Mouse (Mus musculus) MEL (cell line): ENCODE data around the gene Acvr1. TPM values are rescaled to one million over a fixed set of nuclear protein-coding genes. Genes with fewer than 3 reads are reported as not detected.

Experiments
- DNase-seq: peaks from one replicate; pipeline ENCODE4 v3.0.0; 2011; ENCODE audit warnings: low read depth, low spot score
- H3K27ac ChIP-seq: 2 replicates; pipeline ENCODE4 v1.5.1; 2012; ENCODE audit warnings: low read depth, mild to moderate bottlenecking, control low read depth, low read length, moderate library complexity; ENCODE audit not compliant: control insufficient read depth
- H3K27me3 ChIP-seq, 2 experiments: fragments of 150-350 bp in 1 of 2; sonication (generic) in 1 of 2; 2 replicates each; pipeline ENCODE4 v1.6.1; 2012; ENCODE audit warnings: low read length in 2 of 2, mild to moderate bottlenecking in 2 of 2, improper control_type of control experiment in 1 of 2, moderate library complexity in 1 of 2; ENCODE audit not compliant: insufficient read depth in 2 of 2, control insufficient read depth in 1 of 2
- H3K36me3 ChIP-seq, 2 experiments: 2 replicates each; pipeline ENCODE4 v1.6.1; 2012 to 2014; ENCODE audit warnings: low read length in 2 of 2, improper control_type of control experiment in 1 of 2, inconsistent platforms in 1 of 2, mild to moderate bottlenecking in 1 of 2; ENCODE audit not compliant: insufficient read depth in 2 of 2, control insufficient read depth in 1 of 2
- H3K4me1 ChIP-seq, 2 experiments: fragments of 150-350 bp in 1 of 2; sonication (generic) in 1 of 2; 2 replicates each; pipeline ENCODE4 v1.6.1; 2012; ENCODE audit warnings: low read length in 2 of 2, improper control_type of control experiment in 1 of 2, mild to moderate bottlenecking in 1 of 2; ENCODE audit not compliant: insufficient read depth in 2 of 2, control insufficient read depth in 1 of 2
- H3K4me3 ChIP-seq, 2 experiments: fragments of 150-350 bp in 1 of 2; sonication (generic) in 1 of 2; 2 replicates each; pipeline ENCODE4 v1.5.1; 2012; ENCODE audit warnings: low read depth in 2 of 2, low read length in 2 of 2, mild to moderate bottlenecking in 2 of 2, moderate library complexity in 2 of 2, control low read depth in 1 of 2, improper control_type of control experiment in 1 of 2; ENCODE audit not compliant: control insufficient read depth in 1 of 2, insufficient read depth in 1 of 2
- H3K79me2 ChIP-seq: 2 replicates; pipeline ENCODE4 v1.6.1; 2012; ENCODE audit warnings: mild to moderate bottlenecking, low read length, moderate library complexity; ENCODE audit not compliant: control insufficient read depth, poor library complexity, insufficient read depth
- H3K9ac ChIP-seq: 2 replicates; pipeline ENCODE4 v1.6.1; 2012; ENCODE audit warnings: low read depth, mild to moderate bottlenecking, control low read depth, low read length, moderate library complexity; ENCODE audit not compliant: control insufficient read depth, poor library complexity, severe bottlenecking
- H3K9me3 ChIP-seq: fragments of 150-350 bp; sonication (generic); replicated peaks from 2 replicates; pipeline ENCODE4 v1.6.1; 2012; ENCODE audit warnings: mild to moderate bottlenecking, low read length, improper control_type of control experiment, moderate library complexity; ENCODE audit not compliant: insufficient read depth
- CTCF ChIP-seq, 3 experiments: IDR thresholded peaks in 2 of 3; conservative IDR thresholded peaks in 1 of 3; 2 replicates each; pipeline ENCODE4 v1.5.1; 2011 to 2012; ENCODE audit warnings: low read length in 3 of 3, low read depth in 2 of 3, mild to moderate bottlenecking in 2 of 3, improper control_type of control experiment in 1 of 3, inconsistent platforms in 1 of 3, mixed read lengths in 1 of 3, moderate library complexity in 1 of 3; ENCODE audit not compliant: control insufficient read depth in 1 of 3, insufficient read depth in 1 of 3, poor library complexity in 1 of 3, severe bottlenecking in 1 of 3
- E2F4 ChIP-seq: IDR thresholded peaks from 2 replicates; pipeline ENCODE4 v1.6.1; 2011; ENCODE audit warnings: low read depth, low read length, improper control_type of control experiment, borderline replicate concordance
- ELF1 ChIP-seq: IDR thresholded peaks from 2 replicates; pipeline ENCODE4 v1.6.1; 2014; ENCODE audit warnings: low read depth, mild to moderate bottlenecking, inconsistent platforms, low read length, improper control_type of control experiment, moderate library complexity
- EP300 ChIP-seq, 2 experiments: IDR thresholded peaks; 2 replicates each; pipeline ENCODE4 v1.6.1; 2011; ENCODE audit warnings: improper control_type of control experiment in 2 of 2, low read length in 2 of 2, low read depth in 1 of 2, mild to moderate bottlenecking in 1 of 2
- ETS1 ChIP-seq: IDR thresholded peaks from 2 replicates; pipeline ENCODE4 v1.6.1; 2012; ENCODE audit warnings: low read depth, mild to moderate bottlenecking, inconsistent platforms, low read length, improper control_type of control experiment, moderate library complexity
- GABPA ChIP-seq: IDR thresholded peaks from 2 replicates; pipeline ENCODE4 v1.6.1; 2012; ENCODE audit warnings: low read depth, mild to moderate bottlenecking, inconsistent platforms, low read length, improper control_type of control experiment, moderate library complexity
- GATA1 ChIP-seq: IDR thresholded peaks from 2 replicates; pipeline ENCODE4 v1.6.1; 2011; ENCODE audit warnings: low read depth, low read length, improper control_type of control experiment
- HCFC1 ChIP-seq: IDR thresholded peaks from 2 replicates; pipeline ENCODE4 v1.6.1; 2012; ENCODE audit warnings: low read depth, mild to moderate bottlenecking, inconsistent platforms, low read length, improper control_type of control experiment, moderate library complexity
- JUND ChIP-seq: IDR thresholded peaks from 2 replicates; pipeline ENCODE4 v1.6.1; 2011; ENCODE audit warnings: low read depth, mild to moderate bottlenecking, improper control_type of control experiment, low read length
- MAFK ChIP-seq: IDR thresholded peaks from 2 replicates; pipeline ENCODE4 v1.6.1; 2011; ENCODE audit warnings: low read depth, mild to moderate bottlenecking, low read length, improper control_type of control experiment, borderline replicate concordance
- MAX ChIP-seq: IDR thresholded peaks from 2 replicates; pipeline ENCODE4 v1.6.1; 2011; ENCODE audit warnings: low read length, improper control_type of control experiment
- MXI1 ChIP-seq: IDR thresholded peaks from 2 replicates; pipeline ENCODE4 v1.6.1; 2011; ENCODE audit warnings: mild to moderate bottlenecking, low read depth, low read length, improper control_type of control experiment
- MYB ChIP-seq: IDR thresholded peaks from 2 replicates; pipeline ENCODE4 v1.6.1; 2011; ENCODE audit warnings: mild to moderate bottlenecking, low read depth, low read length, improper control_type of control experiment
- MYC ChIP-seq: IDR thresholded peaks from 2 replicates; pipeline ENCODE4 v1.6.1; 2011; ENCODE audit warnings: low read depth, mild to moderate bottlenecking, low read length, improper control_type of control experiment, moderate library complexity
- NRF1 ChIP-seq: IDR thresholded peaks from 2 replicates; pipeline ENCODE4 v1.6.1; 2014; ENCODE audit warnings: low read depth, mild to moderate bottlenecking, inconsistent platforms, low read length, improper control_type of control experiment, moderate library complexity; ENCODE audit not compliant: poor library complexity, insufficient read depth, severe bottlenecking
- POLR2A ChIP-seq, 2 experiments: IDR thresholded peaks; 2 replicates each; pipeline ENCODE4 v1.6.1; 2011 to 2012; ENCODE audit warnings: low read length in 2 of 2, mild to moderate bottlenecking in 2 of 2, control low read depth in 1 of 2, improper control_type of control experiment in 1 of 2, low read depth in 1 of 2, moderate library complexity in 1 of 2; ENCODE audit not compliant: control insufficient read depth in 1 of 2, insufficient read depth in 1 of 2, poor library complexity in 1 of 2
- POLR2AphosphoS5 ChIP-seq: IDR thresholded peaks from 2 replicates; pipeline ENCODE4 v1.6.1; 2012; ENCODE audit warnings: low read depth, borderline replicate concordance, mild to moderate bottlenecking, inconsistent platforms, low read length, moderate library complexity, mixed read lengths
- RAD21 ChIP-seq: IDR thresholded peaks from 2 replicates; pipeline ENCODE4 v1.6.1; 2011; ENCODE audit warnings: mild to moderate bottlenecking, low read depth, low read length, improper control_type of control experiment
- SMC3 ChIP-seq: IDR thresholded peaks from 2 replicates; pipeline ENCODE4 v1.6.1; 2011; ENCODE audit warnings: low read depth, low read length, improper control_type of control experiment
- TAL1 ChIP-seq: IDR thresholded peaks from 2 replicates; pipeline ENCODE4 v1.6.1; 2012; ENCODE audit warnings: mild to moderate bottlenecking, inconsistent platforms, low read length, moderate library complexity, mixed read lengths
- TCF12 ChIP-seq: IDR thresholded peaks from 2 replicates; pipeline ENCODE4 v1.6.1; 2014; ENCODE audit warnings: low read depth, mild to moderate bottlenecking, inconsistent platforms, low read length, improper control_type of control experiment, moderate library complexity
- USF1 ChIP-seq: IDR thresholded peaks from 2 replicates; pipeline ENCODE4 v1.6.1; 2014; ENCODE audit warnings: low read depth, mild to moderate bottlenecking, inconsistent platforms, low read length, improper control_type of control experiment, moderate library complexity
- ZKSCAN1 ChIP-seq: IDR thresholded peaks from 2 replicates; pipeline ENCODE4 v1.6.1; 2012; ENCODE audit warnings: low read depth, mild to moderate bottlenecking, inconsistent platforms, low read length, improper control_type of control experiment, moderate library complexity
- ZNF384 ChIP-seq: IDR thresholded peaks from 2 replicates; pipeline ENCODE4 v1.6.1; 2012; ENCODE audit warnings: low read depth, mild to moderate bottlenecking, inconsistent platforms, low read length, improper control_type of control experiment
- polyA plus RNA-seq, 2 experiments: library from polyadenylated mRNA; stranded (reverse) in 1 of 2; unstranded in 1 of 2; fragments of >175 nt in 1 of 2; fragments of >200 nt in 1 of 2; gene quantifications; 2 replicates each; pipeline versions ENCODE4 v1.2.1 to v1.2.4; 2012; ENCODE audit warnings: low replicate concordance in 2 of 2, low read depth in 1 of 2; ENCODE audit not compliant: insufficient read length in 2 of 2, insufficient read depth in 1 of 2, missing spikeins in 1 of 2
- total RNA-seq: library from RNA; depleted of rRNA; stranded (reverse); fragments of 300-350 nt; gene quantifications from 2 replicates; pipeline ENCODE4 v1.2.3, GENCODE M21; 2012

The Acvr1 gene
- total and polyA plus RNA-seq, 3 experiments: not detected

- Histone ChIP-seq H3K4me3 (no peak overlapping the region), H3K27me3 (no peaks in the 10 kb centered on the region), H3K4me1 (no peaks in the 10 kb centered on the region), H3K36me3 (no peaks in the 10 kb centered on the region), H3K79me2 (no peaks in the 10 kb centered on the region), H3K27ac (no peak overlapping the region), H3K9ac (no peak overlapping the region), H3K9me3 (no peaks in the 10 kb centered on the region)
- TF ChIP-seq ZNF384 (no peak), POLR2A (IDR thresholded peaks at IDR 0.05; ENCODE audit: control insufficient read depth in 1 of 2, insufficient read depth in 1 of 2, low read depth in 1 of 2, low read length in 2 of 2, poor library complexity in 1 of 2) (no peak), MAFK (no peak), E2F4 (no peak), POLR2AphosphoS5 (no peak), MXI1 (no peak), EP300 (IDR thresholded peaks at IDR 0.05; ENCODE audit: low read depth in 1 of 2, low read length in 2 of 2) (no peak), CTCF (IDR thresholded peaks at IDR 0.05 in 2 of 3, conservative IDR thresholded peaks at IDR 0.05 in 1 of 3; ENCODE audit: control insufficient read depth in 1 of 3, insufficient read depth in 1 of 3, low read depth in 2 of 3, low read length in 3 of 3, poor library complexity in 1 of 3, severe bottlenecking in 1 of 3) (no peak), ETS1 (no peak), MYC (no peak), ELF1 (no peak), NRF1 (no peak), SMC3 (no peak), GABPA (no peak), MAX (no peak), JUND (no peak), ZKSCAN1 (no peak), MYB (no peak), USF1 (no peak), RAD21 (no peak)
- no peak for DNase-seq
These were observed 214.1 kb downstream of the Acvr1 start for GRCm38 (mm10) chr2:58352846-58353245.

GRCm38 (mm10) chr2:58350657-58351056 lies 216.3 kb downstream of the Acvr1 start:
- no peaks in the 10 kb centered on the region for H3K9me3 ChIP-seq
- H3K4me1 ChIP-seq: no peaks in the 10 kb centered on the region
- TF ChIP-seq GATA1: no peak
- no peak for TF ChIP-seq MYB
- no peak for TF ChIP-seq TAL1
- no peak for TF ChIP-seq EP300 (IDR thresholded peaks at IDR 0.05; ENCODE audit: low read depth in 1 of 2, low read length in 2 of 2)
- TF ChIP-seq HCFC1: no peak
- TF ChIP-seq NRF1: no peak
- TF ChIP-seq RAD21: no peak
- TF ChIP-seq ZNF384: no peak
- no peak for TF ChIP-seq MAFK
- TF ChIP-seq E2F4: no peak
- TF ChIP-seq POLR2A (IDR thresholded peaks at IDR 0.05; ENCODE audit: control insufficient read depth in 1 of 2, insufficient read depth in 1 of 2, low read depth in 1 of 2, low read length in 2 of 2, poor library complexity in 1 of 2): no peak
- no peak for TF ChIP-seq MYC
- TF ChIP-seq TCF12: no peak
- H3K79me2 ChIP-seq: no peaks in the 10 kb centered on the region
- no peak overlapping the region for H3K4me3 ChIP-seq
- H3K9ac ChIP-seq: no peak overlapping the region
- H3K27ac ChIP-seq: no peak overlapping the region
- DNase-seq: no peak
- no peaks in the 10 kb centered on the region for H3K36me3 ChIP-seq
- no peaks in the 10 kb centered on the region for H3K27me3 ChIP-seq
